Mouse (Mus musculus) ovary, adult 18-20 months (tissue): ENCODE data around the gene Trpv4.

Experiments
- DNase-seq: peaks from one replicate; pipeline ENCODE4 v3.0.0; 2022; ENCODE audit warnings: low spot score, mixed read lengths

Gene Trpv4

GRCm38 (mm10) chr5:114589026-114589425, 69.2 kb downstream of the Trpv4 start:
- DNase-seq = no peak

- DNase-seq = no peak
Observed at GRCm38 (mm10) chr5:114588416-114588815, 69.8 kb downstream of the Trpv4 start.

DNA sequence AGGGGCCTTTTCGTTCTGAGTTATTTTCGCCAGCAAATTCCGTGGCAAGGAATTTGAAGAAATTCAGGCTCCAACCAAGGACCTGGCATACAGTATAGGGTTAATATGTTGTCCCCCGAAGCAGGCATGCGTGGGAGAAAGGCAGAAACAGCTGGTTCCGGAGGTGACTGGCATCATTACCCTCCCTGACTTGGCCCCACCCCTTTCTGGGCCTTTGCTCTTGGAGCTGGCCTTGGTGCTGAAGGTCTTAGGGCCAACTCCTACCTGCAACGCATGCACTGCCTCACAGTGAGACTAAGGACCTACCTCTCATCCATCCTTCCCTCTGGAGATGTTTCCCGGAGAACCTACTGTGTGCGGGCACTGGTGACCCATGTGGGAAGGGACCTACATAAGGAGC, 70.3 kb downstream of the Trpv4 start:
- no peak for DNase-seq

- no peak for DNase-seq
Observed at GRCm38 (mm10) chr5:114585682-114586081, 72.5 kb downstream of the Trpv4 start.

GRCm38 (mm10) chr5:114584293-114585104, 73.7 kb downstream of the Trpv4 start:
- no peak for DNase-seq

- no peak for DNase-seq
Observed at GRCm38 (mm10) chr5:114583490-114584175, 74.6 kb downstream of the Trpv4 start.

- no peak for DNase-seq
Observed at GRCm38 (mm10) chr5:114583046-114583445, 75.2 kb downstream of the Trpv4 start.

GRCm38 (mm10) chr5:114581486-114581885, 76.7 kb downstream of the Trpv4 start:
- DNase-seq = no peak

- no peak for DNase-seq
Observed at GRCm38 (mm10) chr5:114579714-114580357, 78.4 kb downstream of the Trpv4 start.

DNA sequence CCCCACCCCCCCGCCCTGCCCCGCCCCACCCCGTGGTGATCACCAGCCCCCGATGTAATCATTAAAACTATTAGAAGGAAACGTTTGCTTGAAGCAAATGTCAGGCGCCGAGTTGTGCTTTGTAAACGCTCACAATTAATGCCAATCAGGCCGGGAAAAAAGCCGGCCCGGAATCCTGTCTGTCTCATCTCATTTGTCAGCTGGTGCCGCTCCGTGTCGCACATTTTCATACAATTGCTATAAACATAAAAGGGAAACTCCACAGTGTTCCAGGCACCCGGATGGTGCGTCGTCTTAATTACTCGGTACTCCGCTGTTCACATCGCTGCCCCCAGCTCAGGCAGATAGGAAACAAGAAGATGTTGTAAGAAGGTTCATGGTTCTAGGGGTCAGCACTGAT, 79.9 kb downstream of the Trpv4 start:
- no peak for DNase-seq

GRCm38 (mm10) chr5:114575986-114576605, 82.1 kb downstream of the Trpv4 start:
- DNase-seq = no peak

DNA sequence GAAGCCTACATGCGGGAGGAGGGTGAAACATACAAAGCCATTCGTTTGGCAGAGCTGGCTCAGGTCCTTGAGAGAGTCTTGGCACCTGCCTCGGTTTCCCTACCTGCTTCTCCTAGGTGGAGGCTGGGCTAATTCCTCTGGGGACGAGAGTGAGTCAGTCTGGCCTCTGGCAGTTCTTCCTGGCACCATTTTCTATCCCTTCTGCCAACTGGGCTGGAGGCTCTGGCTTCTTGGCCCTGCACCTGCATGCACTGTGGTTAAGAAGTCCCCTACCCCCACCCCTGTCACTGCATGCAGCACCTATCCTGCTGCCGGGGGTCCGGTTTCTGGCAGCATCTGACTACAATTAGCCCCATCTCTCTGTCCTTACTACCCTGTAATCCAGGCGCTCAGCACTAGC, 82.7 kb downstream of the Trpv4 start:
- no peak for DNase-seq

- no peak for DNase-seq
Observed at GRCm38 (mm10) chr5:114575010-114575409, 83.2 kb downstream of the Trpv4 start.

- peak; percentile 70 for DNase-seq
Observed at GRCm38 (mm10) chr5:114573920-114574628, 84.1 kb downstream of the Trpv4 start.

DNA sequence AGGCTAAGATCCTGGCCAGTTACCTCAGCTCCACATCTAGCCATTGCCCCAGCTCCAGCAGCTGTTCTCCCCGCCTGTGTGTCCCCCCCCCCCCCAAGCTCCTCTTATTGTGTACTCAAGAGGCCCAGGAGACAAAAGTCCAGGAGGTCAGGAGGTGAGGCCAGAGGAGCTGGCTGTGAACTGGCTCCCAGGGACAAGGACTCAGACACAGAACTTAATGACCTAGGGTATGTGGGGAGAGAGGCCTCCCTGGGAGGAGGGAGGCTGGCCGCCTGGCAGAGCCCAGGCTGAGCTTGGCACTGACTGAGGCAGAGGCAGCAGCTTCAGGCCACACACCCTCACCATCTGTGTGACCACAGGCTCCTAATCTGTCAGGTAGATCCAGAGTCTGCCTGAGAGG, 85.2 kb downstream of the Trpv4 start:
- no peak for DNase-seq
